Mouse (Mus musculus) erythroblast, embryonic 14.5 days (primary cell): ENCODE measurements around the gene Arl15. TPM values are rescaled to one million over a fixed set of nuclear protein-coding genes. Genes with fewer than 3 reads are reported as not detected.

Source experiments
- H3K27me3 ChIP-seq: 2 replicates; pipeline ENCODE4 v1.6.1; 2012; ENCODE audit warnings: inconsistent platforms; ENCODE audit not compliant: control insufficient read depth
- H3K36me3 ChIP-seq: 2 replicates; pipeline ENCODE4 v1.6.1; 2012; ENCODE audit warnings: mild to moderate bottlenecking, inconsistent platforms; ENCODE audit not compliant: control insufficient read depth
- H3K4me1 ChIP-seq: 2 replicates; pipeline ENCODE4 v1.6.1; 2012; ENCODE audit warnings: inconsistent platforms; ENCODE audit not compliant: control insufficient read depth
- H3K4me3 ChIP-seq: replicated peaks from 2 replicates; pipeline ENCODE3; 2012; ENCODE audit warnings: moderate library complexity, mild to moderate bottlenecking, inconsistent platforms
- H3K9me3 ChIP-seq: 2 replicates; pipeline ENCODE4 v1.6.1; 2012; ENCODE audit warnings: low read length, inconsistent platforms, mixed read lengths; ENCODE audit not compliant: control insufficient read depth
- GATA1 ChIP-seq: IDR thresholded peaks from 2 replicates; pipeline ENCODE4 v1.6.1; 2012; ENCODE audit warnings: low read length, inconsistent platforms, mixed read lengths
- TAL1 ChIP-seq: IDR thresholded peaks from 3 replicates; pipeline ENCODE4 v1.6.1; 2012; ENCODE audit warnings: low read length, inconsistent platforms, mixed read lengths
- polyA plus RNA-seq: library from polyadenylated mRNA; stranded (reverse); fragments of >175 nt; gene quantifications from 2 replicates; pipeline ENCODE4 v1.2.3, GENCODE M21; 2012

Gene Arl15
- polyA plus RNA-seq, 1 experiment = not detected

DNA sequence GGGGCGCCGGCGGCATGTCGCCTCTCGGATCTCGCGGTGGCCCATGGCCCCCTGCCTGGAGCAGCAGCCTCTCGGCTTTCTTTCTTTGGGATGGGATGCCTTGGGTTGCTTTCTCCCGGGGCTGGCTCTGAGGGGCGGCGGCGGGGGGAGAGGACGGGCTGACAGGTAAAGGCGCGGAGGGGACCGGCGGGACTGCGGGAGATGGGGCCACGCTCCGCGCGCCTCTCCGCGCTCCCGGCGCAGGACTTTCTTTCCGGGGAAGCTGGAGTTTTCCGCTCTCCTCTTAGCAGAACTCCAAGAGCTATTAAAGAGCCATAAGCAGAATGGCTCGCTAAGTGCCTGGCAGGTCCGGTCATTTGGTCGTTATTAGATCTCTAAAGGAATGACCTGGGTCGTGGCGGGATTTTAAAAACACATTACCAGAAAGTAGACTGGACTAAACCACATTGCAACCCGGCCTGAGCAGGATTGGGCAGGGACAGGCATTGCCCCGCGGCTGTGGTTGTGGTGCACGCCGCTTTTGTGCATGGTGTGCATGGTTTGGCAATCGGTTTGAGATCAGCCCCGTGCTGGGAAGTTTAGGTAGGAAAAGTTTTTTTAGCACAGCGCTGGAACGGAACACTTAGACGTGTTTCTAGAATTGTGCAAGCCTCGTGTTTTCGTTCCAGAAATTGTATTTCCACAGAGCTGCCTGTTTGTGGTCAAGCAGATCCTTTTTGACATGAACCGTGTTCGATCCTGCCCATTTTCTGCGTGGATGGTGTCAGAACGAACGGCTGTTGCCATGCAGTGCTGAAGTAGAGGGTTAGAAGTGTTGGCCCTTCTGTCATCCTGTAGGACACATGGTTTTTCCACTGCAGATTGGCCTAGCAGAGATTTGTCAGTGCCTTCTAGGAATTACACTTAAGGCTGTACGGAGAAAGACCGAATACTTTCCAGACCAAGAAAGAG lies 675 bp downstream of the Arl15 start:
- Histone ChIP-seq H3K4me3 (peak overlapping the region; percentile 89), H3K27me3 (no peaks in the 10 kb centered on the region), H3K4me1 (peaks cover 39% of the 10 kb centered on the region), H3K9me3 (no peaks in the 10 kb centered on the region), H3K36me3 (peaks cover 8% of the 10 kb centered on the region)
- TF ChIP-seq GATA1 (no peak), TAL1 (no peak)

DNA sequence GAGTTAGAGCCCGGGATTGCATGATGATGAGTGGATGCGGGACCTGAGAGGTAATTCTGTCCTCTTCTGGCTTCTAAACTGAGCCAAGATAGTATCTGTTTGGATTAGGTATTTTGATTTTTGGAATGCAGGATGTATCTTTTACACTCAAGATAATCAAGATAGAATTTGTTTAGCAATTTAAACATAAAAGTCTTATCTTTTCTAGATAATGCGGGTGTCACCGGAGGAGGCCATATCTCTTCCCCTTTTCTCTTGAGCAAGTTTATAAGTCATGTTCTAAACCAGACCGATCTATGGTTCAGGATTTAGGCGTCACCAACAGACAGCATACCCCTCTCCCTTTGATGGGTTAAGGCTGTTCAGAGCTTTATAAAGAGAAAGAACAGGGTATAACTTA lies 3.1 kb downstream of the Arl15 start:
- Histone ChIP-seq H3K36me3 (peaks cover 10% of the 10 kb centered on the region), H3K4me1 (peaks cover 40% of the 10 kb centered on the region), H3K4me3 (no peak overlapping the region), H3K9me3 (no peaks in the 10 kb centered on the region), H3K27me3 (no peaks in the 10 kb centered on the region)
- TF ChIP-seq TAL1 (no peak), GATA1 (no peak)

DNA sequence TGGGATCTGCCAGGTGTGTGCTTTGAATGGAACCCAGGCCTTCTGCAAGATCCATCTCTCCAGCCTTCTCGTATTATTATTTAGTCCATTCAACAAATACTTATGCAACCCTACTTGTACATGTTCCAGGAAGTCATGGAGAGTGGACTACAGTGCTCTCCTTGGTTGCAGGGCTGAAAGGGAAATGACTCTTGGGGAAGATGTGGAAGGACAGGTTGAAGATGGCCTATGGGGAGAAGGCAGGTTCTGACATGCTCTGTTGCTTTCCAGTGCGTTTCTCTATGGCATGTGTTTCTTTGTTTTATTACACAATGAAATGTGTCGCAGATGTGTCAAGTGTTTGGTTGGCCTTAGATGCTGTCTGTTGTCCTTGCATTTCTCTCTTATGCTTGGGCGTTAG lies 5.1 kb downstream of the Arl15 start:
- H3K9me3 ChIP-seq = no peaks in the 10 kb centered on the region
- H3K27me3 ChIP-seq = no peaks in the 10 kb centered on the region
- peaks cover 10% of the 10 kb centered on the region for H3K36me3 ChIP-seq
- peaks cover 32% of the 10 kb centered on the region for H3K4me1 ChIP-seq
- TF ChIP-seq TAL1 (no peak), GATA1 (no peak)
- H3K4me3 ChIP-seq = no peak overlapping the region

DNA sequence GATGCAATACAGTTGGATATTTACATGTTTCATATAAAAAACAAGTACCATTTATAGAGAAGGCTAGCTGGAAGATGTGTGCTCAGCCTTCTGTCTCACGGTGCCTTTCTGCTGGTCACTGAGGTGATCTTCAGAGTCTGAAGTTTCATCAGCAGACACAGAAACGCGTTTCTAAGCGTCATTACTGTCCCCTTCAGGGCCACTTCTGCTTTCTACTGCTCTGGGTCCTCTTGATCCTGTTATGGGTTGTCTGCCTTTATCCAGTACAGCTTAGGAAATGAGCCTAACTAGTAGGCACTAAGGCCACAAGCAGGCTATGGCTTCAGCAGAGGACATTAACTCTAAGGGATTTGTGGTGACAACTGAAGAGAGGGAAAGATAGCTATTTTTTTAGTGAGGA lies 5.9 kb downstream of the Arl15 start:
- Histone ChIP-seq H3K9me3 (no peaks in the 10 kb centered on the region), H3K27me3 (no peaks in the 10 kb centered on the region), H3K4me1 (peaks cover 28% of the 10 kb centered on the region), H3K4me3 (no peak overlapping the region), H3K36me3 (peaks cover 10% of the 10 kb centered on the region)
- no peak for TF ChIP-seq TAL1
- no peak for TF ChIP-seq GATA1

DNA sequence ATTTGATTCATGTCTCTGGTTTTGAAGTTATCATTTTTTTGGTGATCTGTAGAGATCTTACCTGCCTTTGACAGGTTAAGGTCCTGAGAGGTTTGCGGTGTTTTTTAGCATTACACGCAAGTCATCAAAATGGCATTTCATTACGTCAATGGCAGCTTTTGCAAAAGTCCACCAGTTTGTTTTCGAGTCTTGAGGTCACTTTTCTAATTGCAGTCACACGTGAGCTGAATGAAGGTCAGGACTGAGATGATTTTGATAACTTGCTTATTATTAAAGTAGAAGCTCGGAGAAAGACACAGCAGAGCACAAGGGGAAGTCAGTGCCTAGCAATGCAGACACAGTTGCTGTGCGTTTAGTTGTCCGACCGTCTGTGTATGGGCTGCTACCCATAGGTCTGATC lies 8.3 kb downstream of the Arl15 start:
- Histone ChIP-seq H3K27me3 (no peaks in the 10 kb centered on the region), H3K4me3 (no peak overlapping the region), H3K4me1 (peaks cover 13% of the 10 kb centered on the region), H3K9me3 (peaks cover 2% of the 10 kb centered on the region; the same call in 1 of the 2 replicates), H3K36me3 (peaks cover 15% of the 10 kb centered on the region)
- TF ChIP-seq GATA1 (no peak), TAL1 (no peak)

DNA sequence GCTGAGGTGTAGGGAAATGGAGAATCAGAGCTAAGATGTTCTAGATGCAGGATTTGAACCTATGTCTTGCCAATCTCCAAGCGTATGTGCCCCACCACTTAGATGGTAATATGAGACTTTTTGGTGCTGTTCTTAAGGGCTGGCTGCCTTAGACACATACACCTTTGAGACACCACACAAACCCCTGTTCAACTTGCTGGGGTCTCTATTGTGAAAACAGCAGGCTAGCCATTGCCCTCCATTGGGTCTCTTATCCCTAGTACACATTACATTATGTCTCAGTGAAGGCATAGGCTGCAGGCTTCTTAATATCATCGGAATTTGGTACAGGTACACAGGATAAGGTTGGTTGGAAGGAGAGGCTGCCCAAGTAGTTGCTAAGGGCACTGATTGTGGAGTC lies 16.8 kb downstream of the Arl15 start:
- Histone ChIP-seq H3K9me3 (peaks cover 2% of the 10 kb centered on the region; the same call in 1 of the 2 replicates), H3K4me3 (no peak overlapping the region), H3K27me3 (no peaks in the 10 kb centered on the region), H3K4me1 (peaks cover 63% of the 10 kb centered on the region), H3K36me3 (peaks cover 11% of the 10 kb centered on the region)
- TF ChIP-seq TAL1 = no peak
- TF ChIP-seq GATA1 = no peak

DNA sequence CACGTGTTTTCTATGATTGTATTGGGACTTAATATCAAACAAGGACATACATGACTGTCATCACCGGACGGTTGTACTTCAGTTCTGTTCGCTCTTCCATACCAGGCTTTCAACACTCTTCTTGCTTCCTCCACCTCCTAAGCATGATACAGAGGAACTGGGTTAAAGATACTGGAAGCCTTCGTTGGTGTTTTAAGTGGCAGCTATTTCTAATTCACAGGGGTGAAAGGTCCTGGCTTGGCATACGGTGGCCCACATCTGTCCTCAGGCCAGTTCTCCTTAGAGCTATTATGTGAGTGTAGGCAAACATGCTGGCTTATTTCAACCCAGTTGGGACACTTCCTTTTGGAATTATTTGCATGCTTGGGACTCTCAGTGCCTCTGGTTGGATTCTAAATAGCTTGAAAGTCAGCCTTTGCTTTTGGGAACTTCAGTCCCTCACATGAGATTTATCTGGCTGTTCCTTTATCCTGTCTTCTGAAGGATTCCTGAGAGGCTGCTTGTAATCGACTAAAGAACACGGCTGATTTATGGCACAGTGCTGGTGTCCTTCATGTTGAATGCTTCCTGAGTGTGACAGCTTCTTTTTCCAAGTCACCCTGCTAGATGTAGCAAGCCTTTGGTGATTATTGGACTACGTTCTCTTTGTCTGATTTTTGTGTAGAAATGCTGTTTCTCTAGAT lies 17.7 kb downstream of the Arl15 start:
- Histone ChIP-seq H3K4me1 (peaks cover 71% of the 10 kb centered on the region), H3K27me3 (no peaks in the 10 kb centered on the region), H3K36me3 (peaks cover 15% of the 10 kb centered on the region), H3K9me3 (peaks cover 2% of the 10 kb centered on the region; the same call in 1 of the 2 replicates), H3K4me3 (no peak overlapping the region)
- TF ChIP-seq TAL1 (no peak), GATA1 (no peak)

DNA sequence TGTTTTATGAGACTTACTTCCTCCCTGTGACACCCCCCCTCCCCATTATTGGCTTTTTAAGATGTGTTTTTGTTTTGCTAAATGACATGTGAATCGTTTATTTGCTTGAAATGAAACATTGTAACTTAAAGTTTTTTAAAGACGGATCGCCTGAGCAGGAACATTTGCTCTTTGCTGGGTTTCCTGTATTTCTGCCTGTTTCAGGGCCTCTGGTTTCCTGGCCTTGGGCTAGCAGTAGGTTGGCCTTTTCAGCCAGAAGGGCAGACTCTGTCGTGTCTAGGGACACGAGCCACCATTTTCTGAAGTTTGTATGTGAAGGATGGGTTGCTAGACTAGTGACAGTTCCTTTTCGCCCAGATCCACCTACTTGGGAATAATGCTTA lies 18.3 kb downstream of the Arl15 start:
- Histone ChIP-seq H3K4me3 (no peak overlapping the region), H3K27me3 (no peaks in the 10 kb centered on the region), H3K9me3 (no peaks in the 10 kb centered on the region), H3K4me1 (peaks cover 69% of the 10 kb centered on the region), H3K36me3 (peaks cover 12% of the 10 kb centered on the region)
- TF ChIP-seq GATA1 (no peak), TAL1 (no peak)

DNA sequence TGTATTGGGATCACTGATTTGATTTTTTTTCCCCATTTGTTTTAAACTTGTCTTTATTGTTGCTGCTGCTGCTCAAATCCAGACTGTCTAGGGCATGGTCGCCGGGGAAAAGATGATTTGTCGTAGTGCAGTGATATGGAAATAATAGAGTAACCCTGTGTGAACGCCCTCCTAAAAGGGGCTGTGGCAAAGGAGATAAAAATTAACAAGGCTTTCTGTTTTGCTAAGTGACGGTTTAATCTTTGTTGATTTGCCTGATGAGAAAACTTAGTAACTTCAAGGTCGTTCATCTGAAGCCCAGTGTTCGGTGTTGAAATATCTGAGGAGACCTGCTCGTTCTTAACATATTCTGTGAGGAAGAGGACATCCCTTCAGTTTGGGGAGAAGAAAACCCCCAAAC lies 19.8 kb downstream of the Arl15 start:
- no peaks in the 10 kb centered on the region for H3K27me3 ChIP-seq
- TF ChIP-seq TAL1 = no peak
- no peak for TF ChIP-seq GATA1

More for the DNA sequence above, 19.8 kb downstream of the Arl15 start:
- no peak overlapping the region for H3K4me3 ChIP-seq
- H3K36me3 ChIP-seq = peaks cover 9% of the 10 kb centered on the region
- H3K9me3 ChIP-seq = no peaks in the 10 kb centered on the region
- peaks cover 72% of the 10 kb centered on the region for H3K4me1 ChIP-seq
